Mouse (Mus musculus) gastrocnemius, postnatal 4 days (tissue): Measurements from ENCODE around the gene Olfr1344. TPM values are rescaled to one million over a fixed set of nuclear protein-coding genes. Genes with fewer than 3 reads are reported as not detected.

Experiments used
- total RNA-seq, 2 experiments: library from RNA; stranded (reverse); gene quantifications; 2 replicates each; pipeline ENCODE4 v1.2.3; 2021

The Olfr1344 gene
- total RNA-seq, 2 experiments from 2014 or later: not detected

Other genes with a start within 250 kb of the Olfr1344 start
- gene Galp, start 241.6 kb upstream of the Olfr1344 start, total RNA-seq: not detected
- not detected for gene Zscan5b, start 216.4 kb upstream of the Olfr1344 start, total RNA-seq
- gene Epp13, start 186.0 kb upstream of the Olfr1344 start, total RNA-seq: not detected
- 1 to 10 TPM; 5.2 to 5.9 TPM for gene Zfp667, start 152.1 kb upstream of the Olfr1344 start, total RNA-seq
- 1 to 10 TPM; 1.2 to 1.9 TPM for gene Zfp583, start 107.4 kb upstream of the Olfr1344 start, total RNA-seq
- under 1 TPM; 0.37 to 0.47 TPM for gene Gm3854, start 94.9 kb upstream of the Olfr1344 start, total RNA-seq
- gene Zfp78, start 75.4 kb upstream of the Olfr1344 start, total RNA-seq: 1 to 10 TPM; 1.8 to 2.0 TPM
- gene Zfp28, start 55.4 kb upstream of the Olfr1344 start, total RNA-seq: 1 to 10 TPM; 7.1 to 7.5 TPM
- gene Smim17, start 40.0 kb upstream of the Olfr1344 start, total RNA-seq: under 1 TPM in 1 of 2 experiments, not detected in 1; 0.44 TPM
- not detected for gene Gm20715, start 28.4 kb upstream of the Olfr1344 start, total RNA-seq
- gene Olfr1336, start 17.5 kb downstream of the Olfr1344 start, total RNA-seq: not detected
- not detected for gene Olfr1346, start 28.4 kb downstream of the Olfr1344 start, total RNA-seq
- not detected for gene Olfr5, start 48.3 kb downstream of the Olfr1344 start, total RNA-seq
- gene Olfr1347, start 61.1 kb downstream of the Olfr1344 start, total RNA-seq: not detected
- not detected for gene Olfr1348, start 70.1 kb downstream of the Olfr1344 start, total RNA-seq
- not detected for gene Olfr1349, start 84.3 kb downstream of the Olfr1344 start, total RNA-seq
- not detected for gene Olfr1350, start 126.2 kb downstream of the Olfr1344 start, total RNA-seq